In genomic region chr4:130066816-130067215, GRCm38 (mm10) we compare ENCODE assay signal across 8 mouse cellular contexts. TPM values are rescaled to one million over a fixed set of nuclear protein-coding genes. Genes with fewer than 3 reads are reported as not detected.
DNase-seq lines count a peak whose midpoint lies in the region.
"Had no signal": no experiment of that assay in that cellular context is flagged by ENCODE, and none has a peak within 500 bp of the region (broad histone marks: within the 10 kb centered on the region; RNA-seq: fewer than 3 reads in every experiment).

No protein-coding gene starts in this region.

- H3K27ac ChIP-seq in forebrain, embryonic 10.5 days: no peak overlapping the region
- H3K27ac ChIP-seq: midbrain, embryonic 12.5 days had no signal

- H3K9me3 ChIP-seq in forebrain, embryonic 10.5 days: no peaks in the 10 kb centered on the region
- H3K9me3 ChIP-seq: midbrain, embryonic 12.5 days had no signal

- peak; percentile 51 to 60 for DNase-seq in layer of hippocampus, postnatal 10 days (ENCODE audit: low spot score in 2 of 2)
- DNase-seq in layer of hippocampus, adult 11-12 months (ENCODE audit: low spot score): no peak
- peak; percentile 18 for DNase-seq in T-cell, adult 2 months (ENCODE audit: low spot score)
- peak; percentile 48 to 66 for DNase-seq in cerebellum, postnatal 25 days
- DNase-seq in lung, postnatal 10 days: peak; percentile 73
- DNase-seq in frontal cortex, postnatal 10 days (ENCODE audit: low spot score in 2 of 2): no peak
- no peak for DNase-seq in forebrain, embryonic 10.5 days (ENCODE audit: extremely low spot score, low spot score)

- H3K4me1 ChIP-seq in forebrain, embryonic 10.5 days: peaks cover 8% of the 10 kb centered on the region; the same call in 1 of the 2 replicates
- H3K4me1 ChIP-seq: midbrain, embryonic 12.5 days had no signal

- no peak overlapping the region for H3K4me3 ChIP-seq in forebrain, embryonic 10.5 days
- H3K4me3 ChIP-seq: midbrain, embryonic 12.5 days had no signal

- H3K27me3 ChIP-seq in forebrain, embryonic 10.5 days (ENCODE audit: poor library complexity, severe bottlenecking): peaks cover 5% of the 10 kb centered on the region; the same call in 1 of the 2 replicates
- H3K27me3 ChIP-seq: midbrain, embryonic 12.5 days had no signal

- no peaks in the 10 kb centered on the region for H3K36me3 ChIP-seq in forebrain, embryonic 10.5 days (replicated peaks)
- H3K36me3 ChIP-seq: midbrain, embryonic 12.5 days had no signal

- 4% methylated on average over 8 of the region's 8 CpGs for WGBS in forebrain, embryonic 10.5 days

RNA-seq across cellular contexts. Expression of gene Col16a1, which starts 19.2 kb away (rescaled TPM):
- total RNA-seq in layer of hippocampus, postnatal 10 days (2021): 10 to 100 TPM; 17.9 to 26.0 TPM
- polyA plus RNA-seq in forebrain, embryonic 10.5 days (2016; fragmentation: Nextera tagmentation; extraction: Ambion mirVana): 2.3 and 2.4 TPM in 2 replicates

RNA-seq across cellular contexts. Expression of gene Pef1, which starts 35.5 kb away (rescaled TPM):
- 10 to 100 TPM; 37.4 to 39.7 TPM for total RNA-seq in layer of hippocampus, postnatal 10 days (2021)
- polyA plus RNA-seq in forebrain, embryonic 10.5 days (2016; fragmentation: Nextera tagmentation; extraction: Ambion mirVana): 69.8 and 70.4 TPM in 2 replicates

Comparison
In these comparisons a context has a peak if more than half of its experiments do, and no peak if none do; other contexts are left out.
1. DNase-seq: peak in layer of hippocampus, postnatal 10 days (2 of 2), T-cell, adult 2 months (single experiment), cerebellum, postnatal 25 days (2 of 2) and lung, postnatal 10 days (single experiment); none in layer of hippocampus, adult 11-12 months (single experiment), frontal cortex, postnatal 10 days (0 of 2) and forebrain, embryonic 10.5 days (single experiment).